Comparison of ENCODE assay signal across 9 mouse cellular contexts in genomic region chrX:106017102-106017501, GRCm38 (mm10). TPM values are rescaled to one million over a fixed set of nuclear protein-coding genes. Genes with fewer than 3 reads are reported as not detected.
DNase-seq lines count a peak whose midpoint lies in the region; ATAC-seq lines count a peak whose summit lies in the region.
"Had no signal": no experiment of that assay in that cellular context is flagged by ENCODE, and none has a peak within 500 bp of the region (broad histone marks: within the 10 kb centered on the region; RNA-seq: fewer than 3 reads in every experiment).

No protein-coding gene starts in this region.

- no peak overlapping the region for H3K9ac ChIP-seq in lung, embryonic 15.5 days
- H3K9ac ChIP-seq in limb, embryonic 13.5 days, result no peak overlapping the region
- no peak overlapping the region for H3K9ac ChIP-seq in stomach, embryonic 16.5 days (ENCODE audit: low read length)

- no peak overlapping the region for H3K27ac ChIP-seq in lung, embryonic 15.5 days
- H3K27ac ChIP-seq in limb, embryonic 13.5 days, result no peak overlapping the region
- no peak overlapping the region for H3K27ac ChIP-seq in stomach, embryonic 16.5 days (ENCODE audit: low read length)

- H3K27me3 ChIP-seq in erythroblast, embryonic 14.5 days (ENCODE audit: control insufficient read depth), result no peaks in the 10 kb centered on the region
- no peaks in the 10 kb centered on the region for H3K27me3 ChIP-seq in lung, embryonic 15.5 days
- no peaks in the 10 kb centered on the region for H3K27me3 ChIP-seq in limb, embryonic 13.5 days
- H3K27me3 ChIP-seq in stomach, embryonic 16.5 days (ENCODE audit: control insufficient read depth, insufficient read depth, low read length), result no peaks in the 10 kb centered on the region

- peaks cover 43% of the 10 kb centered on the region for H3K36me3 ChIP-seq in erythroblast, embryonic 14.5 days (ENCODE audit: control insufficient read depth)
- H3K36me3 ChIP-seq in lung, embryonic 15.5 days, result 0 out of 2 replicates have a peak, but pooled peaks cover 8% of the 10 kb centered on the region
- H3K36me3 ChIP-seq in limb, embryonic 13.5 days, result peaks cover 6% of the 10 kb centered on the region
- H3K36me3 ChIP-seq in stomach, embryonic 16.5 days (ENCODE audit: control insufficient read depth, insufficient read depth, low read length), result no peaks in the 10 kb centered on the region

- no peak for ATAC-seq in erythroblast, adult 5-6 weeks (replicated peaks; ENCODE audit: low FRiP score, poor library complexity, severe bottlenecking)
- ATAC-seq in lung, embryonic 15.5 days (ENCODE audit: borderline replicate concordance, extremely low read depth, low FRiP score, low TSS enrichment), result no peak
- ATAC-seq in limb, embryonic 13.5 days (ENCODE audit: low FRiP score, low read depth), result no peak
- ATAC-seq in stomach, embryonic 16.5 days (ENCODE audit: insufficient read depth, low FRiP score), result no peak

- peak overlapping the region; percentile 75 for H3K4me3 ChIP-seq in erythroblast, embryonic 14.5 days (replicated peaks)
- H3K4me3 ChIP-seq in lung, embryonic 15.5 days, result no peak overlapping the region
- H3K4me3 ChIP-seq in limb, embryonic 13.5 days, result peak overlapping the region; percentile 3; the same call in 1 of the 2 replicates
- H3K4me3 ChIP-seq in stomach, embryonic 16.5 days (replicated peaks; ENCODE audit: low read length), result peak overlapping the region; percentile 8; the same call in 1 of the 2 replicates

- DNase-seq in lung, postnatal 10 days, result no peak
- DNase-seq in frontal cortex, postnatal 25 days (ENCODE audit: low spot score in 2 of 2), result no peak
- DNase-seq in left cerebral cortex, adult 18-20 months (ENCODE audit: low spot score in 2 of 2), result no peak
- DNase-seq: adrenal gland, postnatal 10 days had no signal

- H3K4me1 ChIP-seq in erythroblast, embryonic 14.5 days (ENCODE audit: control insufficient read depth), result peaks cover 25% of the 10 kb centered on the region
- peaks cover 3% of the 10 kb centered on the region; the same call in 1 of the 2 replicates for H3K4me1 ChIP-seq in lung, embryonic 15.5 days
- peaks cover 7% of the 10 kb centered on the region; the same call in 1 of the 2 replicates for H3K4me1 ChIP-seq in limb, embryonic 13.5 days
- no peaks in the 10 kb centered on the region for H3K4me1 ChIP-seq in stomach, embryonic 16.5 days (ENCODE audit: control insufficient read depth, insufficient read depth, low read length)

- H3K4me2 ChIP-seq in lung, embryonic 15.5 days, result peak overlapping the region; percentile 49
- H3K4me2 ChIP-seq in limb, embryonic 13.5 days (replicated peaks), result peak overlapping the region; percentile 42
- H3K4me2 ChIP-seq in stomach, embryonic 16.5 days (ENCODE audit: low read depth, low read length), result peak overlapping the region; percentile 21; the same call in 1 of the 2 replicates

- WGBS in lung, embryonic 15.5 days, result 86% methylated on average over 3 of the region's 3 CpGs
- WGBS in limb, embryonic 13.5 days, result 87% methylated on average over 3 of the region's 3 CpGs
- 67% methylated on average over 3 of the region's 3 CpGs for WGBS in stomach, embryonic 16.5 days

- H3K9me3 ChIP-seq in erythroblast, embryonic 14.5 days (ENCODE audit: control insufficient read depth, low read length), result no peaks in the 10 kb centered on the region
- no peaks in the 10 kb centered on the region for H3K9me3 ChIP-seq in lung, embryonic 15.5 days
- no peaks in the 10 kb centered on the region for H3K9me3 ChIP-seq in limb, embryonic 13.5 days
- no peaks in the 10 kb centered on the region for H3K9me3 ChIP-seq in stomach, embryonic 16.5 days (replicated peaks; ENCODE audit: control insufficient read depth, low read length)

RNA-seq across cellular contexts. Expression of gene Cox7b, which starts 1.6 kb away (rescaled TPM):
- polyA plus RNA-seq in erythroblast, embryonic 14.5 days (2012), result 5.8 and 6.2 TPM in 2 replicates
- total RNA-seq in erythroblast, adult 5-6 weeks (2015; ENCODE audit: low replicate concordance), result 56.0 and 80.1 TPM in 2 replicates
- 68.3 and 132 TPM in 2 replicates for total RNA-seq in erythroblast, adult 5-6 weeks (2017; ENCODE audit: low replicate concordance)
- polyA plus RNA-seq in lung, embryonic 15.5 days (2015; fragmentation: Nextera tagmentation; extraction: Ambion mirVana), result 327 and 347 TPM in 2 replicates
- polyA plus RNA-seq in limb, embryonic 13.5 days (2015; fragmentation: Nextera tagmentation; extraction: Ambion mirVana), result 357 and 372 TPM in 2 replicates
- polyA plus RNA-seq in stomach, embryonic 16.5 days (2015; fragmentation: Nextera tagmentation; extraction: Ambion mirVana), result 405 and 440 TPM in 2 replicates
- total RNA-seq in left cerebral cortex, adult 18-20 months (2021), result 100 to 1,000 TPM; 314 to 326 TPM

RNA-seq across cellular contexts. Expression of gene Magt1, which starts 5.4 kb away (rescaled TPM):
- 0.19 and 0.22 TPM in 2 replicates for polyA plus RNA-seq in erythroblast, embryonic 14.5 days (2012)
- 15.7 and 17.5 TPM in 2 replicates for total RNA-seq in erythroblast, adult 5-6 weeks (2015; ENCODE audit: low replicate concordance)
- 15.9 and 19.8 TPM in 2 replicates for total RNA-seq in erythroblast, adult 5-6 weeks (2017; ENCODE audit: low replicate concordance)
- polyA plus RNA-seq in lung, embryonic 15.5 days (2015; fragmentation: Nextera tagmentation; extraction: Ambion mirVana), result 61.6 and 68.4 TPM in 2 replicates
- polyA plus RNA-seq in limb, embryonic 13.5 days (2015; fragmentation: Nextera tagmentation; extraction: Ambion mirVana), result 66.6 and 73.4 TPM in 2 replicates
- polyA plus RNA-seq in stomach, embryonic 16.5 days (2015; fragmentation: Nextera tagmentation; extraction: Ambion mirVana), result 78.7 and 82.3 TPM in 2 replicates
- total RNA-seq in left cerebral cortex, adult 18-20 months (2021), result 10 to 100 TPM; 12.5 to 12.6 TPM

RNA-seq across cellular contexts. Expression of gene Atp7a, which starts 10.0 kb away (rescaled TPM):
- polyA plus RNA-seq in erythroblast, embryonic 14.5 days (2012), result 0.01 TPM in 1 of 2 replicates, not detected in the other
- 4.0 and 5.6 TPM in 2 replicates for total RNA-seq in erythroblast, adult 5-6 weeks (2015; ENCODE audit: low replicate concordance)
- total RNA-seq in erythroblast, adult 5-6 weeks (2017; ENCODE audit: low replicate concordance), result 7.3 and 9.1 TPM in 2 replicates
- polyA plus RNA-seq in lung, embryonic 15.5 days (2015; fragmentation: Nextera tagmentation; extraction: Ambion mirVana), result 23.6 and 26.3 TPM in 2 replicates
- 30.4 and 36.7 TPM in 2 replicates for polyA plus RNA-seq in limb, embryonic 13.5 days (2015; fragmentation: Nextera tagmentation; extraction: Ambion mirVana)
- 27.6 and 28.3 TPM in 2 replicates for polyA plus RNA-seq in stomach, embryonic 16.5 days (2015; fragmentation: Nextera tagmentation; extraction: Ambion mirVana)
- total RNA-seq in left cerebral cortex, adult 18-20 months (2021), result 1 to 10 TPM; 7.2 to 8.3 TPM

Comparison
In these comparisons a context has a peak if more than half of its experiments do, and no peak if none do; other contexts are left out.
1. RNA of gene Cox7b, which starts 1.6 kb away (polyA plus RNA-seq): 405 to 440 TPM in stomach, embryonic 16.5 days, 357 to 372 TPM in limb, embryonic 13.5 days and 327 to 347 TPM in lung, embryonic 15.5 days; 5.8 to 6.2 TPM in erythroblast, embryonic 14.5 days; every median in the first group is over 10 times any median in the second.
2. RNA of gene Magt1, which starts 5.4 kb away (polyA plus RNA-seq): 78.7 to 82.3 TPM in stomach, embryonic 16.5 days, 66.6 to 73.4 TPM in limb, embryonic 13.5 days and 61.6 to 68.4 TPM in lung, embryonic 15.5 days; 0.19 to 0.22 TPM in erythroblast, embryonic 14.5 days; every median in the first group is over 10 times any median in the second.
3. RNA of gene Atp7a, which starts 10.0 kb away (polyA plus RNA-seq): 30.4 to 36.7 TPM in limb, embryonic 13.5 days, 27.6 to 28.3 TPM in stomach, embryonic 16.5 days and 23.6 to 26.3 TPM in lung, embryonic 15.5 days; 0.01 TPM in erythroblast, embryonic 14.5 days; every median in the first group is over 10 times any median in the second.
4. Peak in every context shown above with its lines, with median percentiles within 50 percentile points of each other: H3K4me2 ChIP-seq.